Mouse (Mus musculus): ENCODE data around the gene Gm6614. TPM values are rescaled to one million over a fixed set of nuclear protein-coding genes. Genes with fewer than 3 reads are reported as not detected.
A peak's percentile ranks its signal among the peaks of the same experiment; 100 is the strongest.
"Not testable (repeated sequence)": the region's sequence is repeated elsewhere in the genome, so short reads cannot be mapped to it uniquely, and the experiment has no call there.

Gene Gm6614
- polyA plus RNA-seq (2014; fragmentation: Nextera tagmentation; extraction: Ambion mirVana), result not detected in 2 replicates

GRCm38 (mm10) chr6:142011364-142011955, at the start of gene Gm6614:
Gene Gm6614, minus strand, starts transcription at chr6:142011414.
- Histone ChIP-seq H3K9me3 (ENCODE audit: control insufficient read depth, low read length) (no peaks in the 10 kb centered on the region), H3K4me3 (replicated peaks; ENCODE audit: low read depth, low read length) (no peak within 1 kb of the TSS), H3K9ac (replicated peaks; ENCODE audit: low read length) (no peak within 1 kb of the TSS), H3K27ac (replicated peaks; ENCODE audit: low read depth, low read length) (no peak within 1 kb of the TSS), H3K36me3 (ENCODE audit: control insufficient read depth, insufficient read depth, low read length) (no peaks in the 10 kb centered on the region), H3K4me2 (ENCODE audit: low read length) (no peak within 1 kb of the TSS), H3K4me1 (ENCODE audit: control insufficient read depth, insufficient read depth, low read length) (no peaks in the 10 kb centered on the region), H3K27me3 (ENCODE audit: control insufficient read depth, insufficient read depth, low read length) (no peaks in the 10 kb centered on the region)
- ATAC-seq (ENCODE audit: low FRiP score, low TSS enrichment) (no peak), DNase-seq (no peak)
- WGBS, result 93% methylated on average over 4 of the region's 4 CpGs

GRCm38 (mm10) chr6:142058281-142058680, 47.1 kb upstream of the Gm6614 start:
- not testable (repeated sequence) for H3K4me1 ChIP-seq (ENCODE audit: control insufficient read depth, insufficient read depth, low read length); H3K9ac ChIP-seq (replicated peaks; ENCODE audit: low read length); H3K4me2 ChIP-seq (ENCODE audit: low read length); H3K27ac ChIP-seq (replicated peaks; ENCODE audit: low read depth, low read length); DNase-seq; ATAC-seq (ENCODE audit: low FRiP score, low TSS enrichment); H3K4me3 ChIP-seq (replicated peaks; ENCODE audit: low read depth, low read length); H3K9me3 ChIP-seq (ENCODE audit: control insufficient read depth, low read length); H3K27me3 ChIP-seq (ENCODE audit: control insufficient read depth, insufficient read depth, low read length); H3K36me3 ChIP-seq (ENCODE audit: control insufficient read depth, insufficient read depth, low read length)
- WGBS, result 91% methylated on average over 3 of the region's 3 CpGs

GRCm38 (mm10) chr6:142047689-142048088, 36.5 kb upstream of the Gm6614 start:
- DNase-seq, result peak; percentile 13
- Histone ChIP-seq H3K9me3 (ENCODE audit: control insufficient read depth, low read length) (0 out of 2 replicates have a peak, but pooled peaks cover 3% of the 10 kb centered on the region), H3K4me1 (ENCODE audit: control insufficient read depth, insufficient read depth, low read length) (no peaks in the 10 kb centered on the region), H3K9ac (replicated peaks; ENCODE audit: low read length) (no peak overlapping the region), H3K4me3 (replicated peaks; ENCODE audit: low read depth, low read length) (no peak overlapping the region), H3K27ac (replicated peaks; ENCODE audit: low read depth, low read length) (no peak overlapping the region), H3K36me3 (ENCODE audit: control insufficient read depth, insufficient read depth, low read length) (no peaks in the 10 kb centered on the region), H3K27me3 (ENCODE audit: control insufficient read depth, insufficient read depth, low read length) (no peaks in the 10 kb centered on the region), H3K4me2 (ENCODE audit: low read length) (no peak overlapping the region)
- 24% methylated on average over 1 of the region's 1 CpGs for WGBS
- ATAC-seq (ENCODE audit: low FRiP score, low TSS enrichment), result peak; percentile 60; the same call in 1 of the 2 replicates

GRCm38 (mm10) chr6:142045746-142046145, 34.5 kb upstream of the Gm6614 start:
- Histone ChIP-seq H3K27me3 (ENCODE audit: control insufficient read depth, insufficient read depth, low read length) (no peaks in the 10 kb centered on the region), H3K4me1 (ENCODE audit: control insufficient read depth, insufficient read depth, low read length) (no peaks in the 10 kb centered on the region), H3K36me3 (ENCODE audit: control insufficient read depth, insufficient read depth, low read length) (no peaks in the 10 kb centered on the region), H3K9ac (replicated peaks; ENCODE audit: low read length) (no peak overlapping the region), H3K27ac (replicated peaks; ENCODE audit: low read depth, low read length) (no peak overlapping the region), H3K4me3 (replicated peaks; ENCODE audit: low read depth, low read length) (no peak overlapping the region), H3K4me2 (ENCODE audit: low read length) (no peak overlapping the region), H3K9me3 (ENCODE audit: control insufficient read depth, low read length) (0 out of 2 replicates have a peak, but pooled peaks cover 3% of the 10 kb centered on the region)
- WGBS, result 98% methylated on average over 2 of the region's 2 CpGs
- ATAC-seq (ENCODE audit: low FRiP score, low TSS enrichment) (no peak), DNase-seq (no peak)

- Histone ChIP-seq H3K4me1 (ENCODE audit: control insufficient read depth, insufficient read depth, low read length) (no peaks in the 10 kb centered on the region), H3K36me3 (ENCODE audit: control insufficient read depth, insufficient read depth, low read length) (no peaks in the 10 kb centered on the region), H3K9ac (replicated peaks; ENCODE audit: low read length) (no peak overlapping the region), H3K27me3 (ENCODE audit: control insufficient read depth, insufficient read depth, low read length) (no peaks in the 10 kb centered on the region), H3K4me3 (replicated peaks; ENCODE audit: low read depth, low read length) (no peak overlapping the region), H3K4me2 (ENCODE audit: low read length) (no peak overlapping the region), H3K27ac (replicated peaks; ENCODE audit: low read depth, low read length) (no peak overlapping the region), H3K9me3 (ENCODE audit: control insufficient read depth, low read length) (0 out of 2 replicates have a peak, but pooled peaks cover 3% of the 10 kb centered on the region)
- WGBS, result 93% methylated on average over 3 of the region's 3 CpGs
- DNase-seq (no peak), ATAC-seq (ENCODE audit: low FRiP score, low TSS enrichment) (0 out of 2 replicates have a peak, but pooled peaks have one; percentile 32)
Measured at GRCm38 (mm10) chr6:142041896-142042295, 30.7 kb upstream of the Gm6614 start.

GRCm38 (mm10) chr6:142040306-142041175, 29.3 kb upstream of the Gm6614 start:
- H3K9me3 ChIP-seq (ENCODE audit: control insufficient read depth, low read length), result no peaks in the 10 kb centered on the region
- ATAC-seq (ENCODE audit: low FRiP score, low TSS enrichment) (no peak), DNase-seq (peak; percentile 48)
- no peak overlapping the region for H3K9ac ChIP-seq (replicated peaks; ENCODE audit: low read length)
- H3K27ac ChIP-seq (replicated peaks; ENCODE audit: low read depth, low read length), result no peak overlapping the region
- WGBS, result 63% methylated on average over 16 of the region's 16 CpGs
- H3K4me2 ChIP-seq (ENCODE audit: low read length), result no peak overlapping the region
- no peaks in the 10 kb centered on the region for H3K4me1 ChIP-seq (ENCODE audit: control insufficient read depth, insufficient read depth, low read length)
- H3K36me3 ChIP-seq (ENCODE audit: control insufficient read depth, insufficient read depth, low read length), result no peaks in the 10 kb centered on the region
- H3K4me3 ChIP-seq (replicated peaks; ENCODE audit: low read depth, low read length), result no peak overlapping the region
- H3K27me3 ChIP-seq (ENCODE audit: control insufficient read depth, insufficient read depth, low read length), result no peaks in the 10 kb centered on the region

- no peak overlapping the region for H3K9ac ChIP-seq (replicated peaks; ENCODE audit: low read length)
- DNase-seq (no peak), ATAC-seq (ENCODE audit: low FRiP score, low TSS enrichment) (no peak)
- H3K27me3 ChIP-seq (ENCODE audit: control insufficient read depth, insufficient read depth, low read length), result no peaks in the 10 kb centered on the region
- no peak overlapping the region for H3K4me3 ChIP-seq (replicated peaks; ENCODE audit: low read depth, low read length)
- no peak overlapping the region for H3K27ac ChIP-seq (replicated peaks; ENCODE audit: low read depth, low read length)
- no peaks in the 10 kb centered on the region for H3K36me3 ChIP-seq (ENCODE audit: control insufficient read depth, insufficient read depth, low read length)
- H3K4me1 ChIP-seq (ENCODE audit: control insufficient read depth, insufficient read depth, low read length), result no peaks in the 10 kb centered on the region
- H3K9me3 ChIP-seq (ENCODE audit: control insufficient read depth, low read length), result no peaks in the 10 kb centered on the region
- no peak overlapping the region for H3K4me2 ChIP-seq (ENCODE audit: low read length)
- 90% methylated on average over 2 of the region's 2 CpGs for WGBS
Measured at GRCm38 (mm10) chr6:142035771-142036170, 24.6 kb upstream of the Gm6614 start.

- H3K27ac ChIP-seq (replicated peaks; ENCODE audit: low read depth, low read length), result no peak overlapping the region
- H3K9me3 ChIP-seq (ENCODE audit: control insufficient read depth, low read length), result no peaks in the 10 kb centered on the region
- H3K4me2 ChIP-seq (ENCODE audit: low read length), result no peak overlapping the region
- no peaks in the 10 kb centered on the region for H3K36me3 ChIP-seq (ENCODE audit: control insufficient read depth, insufficient read depth, low read length)
- DNase-seq (no peak), ATAC-seq (ENCODE audit: low FRiP score, low TSS enrichment) (no peak)
- no peak overlapping the region for H3K4me3 ChIP-seq (replicated peaks; ENCODE audit: low read depth, low read length)
- no peaks in the 10 kb centered on the region for H3K27me3 ChIP-seq (ENCODE audit: control insufficient read depth, insufficient read depth, low read length)
- no peak overlapping the region for H3K9ac ChIP-seq (replicated peaks; ENCODE audit: low read length)
- 94% methylated on average over 3 of the region's 3 CpGs for WGBS
- no peaks in the 10 kb centered on the region for H3K4me1 ChIP-seq (ENCODE audit: control insufficient read depth, insufficient read depth, low read length)
Measured at GRCm38 (mm10) chr6:142021671-142022070, 10.5 kb upstream of the Gm6614 start.
